Comparison of ENCODE assay signal across 27 mouse cellular contexts in genomic region chr3:67434011-67434410, GRCm38 (mm10). TPM values are rescaled to one million over a fixed set of nuclear protein-coding genes. Genes with fewer than 3 reads are reported as not detected.
DNase-seq lines count a peak whose midpoint lies in the region; ATAC-seq and TF ChIP-seq lines count a peak whose summit lies in the region.
"Had no signal": no experiment of that assay in that cellular context is flagged by ENCODE, and none has a peak within 500 bp of the region (broad histone marks: within the 10 kb centered on the region; RNA-seq: fewer than 3 reads in every experiment).

No protein-coding gene starts in this region.

- H3K4me3 ChIP-seq in kidney, adult 2 months (ENCODE audit: insufficient read depth, low read depth, low read length) = no peak overlapping the region
- no peak overlapping the region for H3K4me3 ChIP-seq in liver, adult 2 months (ENCODE audit: insufficient read depth, low read depth, low read length)
- no peak overlapping the region for H3K4me3 ChIP-seq in liver, embryonic 12.5 days

- H3K79me2 ChIP-seq in liver, adult 2 months (ENCODE audit: control insufficient read depth, insufficient read depth, low read length) = peaks cover 6% of the 10 kb centered on the region; the same call in 1 of the 2 replicates

- H3K27me3 ChIP-seq in kidney, adult 2 months (replicated peaks; ENCODE audit: control insufficient read depth, insufficient read depth, low read length) = no peaks in the 10 kb centered on the region
- H3K27me3 ChIP-seq in liver, adult 2 months (ENCODE audit: control insufficient read depth, insufficient read depth, low read length) = no peaks in the 10 kb centered on the region
- H3K27me3 ChIP-seq in liver, embryonic 12.5 days (replicated peaks) = no peaks in the 10 kb centered on the region
- H3K27me3 ChIP-seq: CH12.LX, Patski had no signal

- no peak for TF ChIP-seq CTCF in kidney, adult 2 months (conservative IDR thresholded peaks at IDR 0.05; ENCODE audit: insufficient read depth, insufficient read length, low read depth, low read length)
- TF ChIP-seq CTCF in liver, adult 2 months (IDR thresholded peaks at IDR 0.05; ENCODE audit: low read depth, low read length) = no peak

- H3K36me3 ChIP-seq in kidney, adult 2 months (ENCODE audit: control insufficient read depth, insufficient read depth, low read length) = no peaks in the 10 kb centered on the region; the same call in 1 of the 2 replicates
- H3K36me3 ChIP-seq in liver, adult 2 months (ENCODE audit: control insufficient read depth, insufficient read depth, low read length) = peaks cover 40% of the 10 kb centered on the region
- H3K36me3 ChIP-seq in liver, embryonic 12.5 days = peaks cover 72% of the 10 kb centered on the region

- H3K4me1 ChIP-seq in kidney, adult 2 months (ENCODE audit: control insufficient read depth, insufficient read depth, low read length) = peaks cover 3% of the 10 kb centered on the region; the same call in 1 of the 2 replicates
- peaks cover 12% of the 10 kb centered on the region for H3K4me1 ChIP-seq in liver, adult 2 months (ENCODE audit: control insufficient read depth, insufficient read depth, low read length)
- H3K4me1 ChIP-seq in liver, embryonic 12.5 days = peaks cover 12% of the 10 kb centered on the region

- DNase-seq in kidney, adult 2 months = peak; percentile 7
- DNase-seq in kidney, postnatal 14 days = no peak
- DNase-seq in kidney, adult 9 months = peak; percentile 20
- no peak for DNase-seq in kidney, postnatal 36 days
- DNase-seq in liver, adult 2 months (ENCODE audit: extremely low read depth, low read depth, low spot score) = peak; percentile 94
- DNase-seq: adrenal gland, adult 2 months; adrenal gland, adult 8-10 months; adrenal gland, postnatal 10 days; adrenal gland, postnatal 14 days; adrenal gland, postnatal 25 days; adrenal gland, postnatal 36 days; B cell, adult 2 months; cerebellum, adult 11 months; cerebellum, adult 11-12 months; cerebellum, adult 18-20 months had no signal

- H3K27ac ChIP-seq in kidney, adult 2 months (ENCODE audit: insufficient read depth, low read depth, low read length) = no peak overlapping the region
- peak overlapping the region; percentile 62 for H3K27ac ChIP-seq in liver, adult 2 months (replicated peaks; ENCODE audit: insufficient read depth, low read depth, low read length)
- no peak overlapping the region for H3K27ac ChIP-seq in liver, embryonic 12.5 days

- H3K9me3 ChIP-seq in liver, embryonic 12.5 days (replicated peaks) = no peaks in the 10 kb centered on the region
- H3K9me3 ChIP-seq: G1E had no signal

- no peak for TF ChIP-seq POLR2A in kidney, adult 2 months (IDR thresholded peaks at IDR 0.05; ENCODE audit: low read depth, low read length)
- TF ChIP-seq POLR2A in liver, adult 2 months (IDR thresholded peaks at IDR 0.05; ENCODE audit: extremely low read depth, insufficient read depth, low read length) = no peak

- no peak overlapping the region for H3K4me2 ChIP-seq in liver, embryonic 12.5 days

- ATAC-seq in liver, embryonic 12.5 days = no peak
- ATAC-seq: activated CD4-positive, CD25-positive, alpha-beta regulatory T cell, adult 4 months; CD4-positive, CD25-positive, alpha-beta regulatory T cell, adult 4 months; Patski had no signal

- H3K9ac ChIP-seq in liver, adult 2 months (ENCODE audit: low read depth, low read length) = no peak overlapping the region
- H3K9ac ChIP-seq in liver, embryonic 12.5 days = no peak overlapping the region

- WGBS in kidney, adult 2 months = 72% methylated on average over 6 of the region's 6 CpGs
- WGBS in liver, adult 2 months = 31% methylated on average over 6 of the region's 6 CpGs
- WGBS in liver, embryonic 12.5 days (ENCODE audit: insufficient replicate concordance) = 83% methylated on average over 6 of the region's 6 CpGs

RNA-seq across cellular contexts. Expression of gene Gfm1, which starts 4.1 kb away (rescaled TPM):
- 37.7 and 55.0 TPM in 2 replicates for polyA plus RNA-seq in kidney, adult 2 months (2012; rRNA removed)
- total RNA-seq in liver, adult 2 months (2014; rRNA removed) = 44.2 and 60.9 TPM in 2 replicates
- polyA plus RNA-seq in liver, adult 2 months (2012; rRNA removed) = 32.6 and 34.0 TPM in 2 replicates
- polyA plus RNA-seq in liver, embryonic 12.5 days (2016; fragmentation: Nextera tagmentation; extraction: Ambion mirVana) = 57.3 and 57.6 TPM in 2 replicates

RNA-seq across cellular contexts. Expression of gene Lxn, which starts 29.7 kb away (rescaled TPM):
- polyA plus RNA-seq in kidney, adult 2 months (2012; rRNA removed) = 25.7 and 34.1 TPM in 2 replicates
- 0.09 and 0.74 TPM in 2 replicates for total RNA-seq in liver, adult 2 months (2014; rRNA removed)
- 2.8 TPM in 2 replicates for polyA plus RNA-seq in liver, adult 2 months (2012; rRNA removed)
- 16.8 and 17.7 TPM in 2 replicates for polyA plus RNA-seq in liver, embryonic 12.5 days (2016; fragmentation: Nextera tagmentation; extraction: Ambion mirVana)
- total RNA-seq: MEL had no signal

RNA-seq across cellular contexts. Expression of gene Gm17402, which starts 59.0 kb away (rescaled TPM):
- not detected in 2 replicates for polyA plus RNA-seq in kidney, adult 2 months (2012; rRNA removed)
- total RNA-seq in liver, adult 2 months (2014; rRNA removed) = not detected in 2 replicates
- not detected in 2 replicates for polyA plus RNA-seq in liver, adult 2 months (2012; rRNA removed)
- polyA plus RNA-seq in liver, embryonic 12.5 days (2016; fragmentation: Nextera tagmentation; extraction: Ambion mirVana) = not detected in 2 replicates
- total RNA-seq: adrenal gland, adult 18-20 months; adrenal gland, adult 2 months; adrenal gland, adult 8-10 months; adrenal gland, postnatal 10 days; adrenal gland, postnatal 14 days; adrenal gland, postnatal 25 days; adrenal gland, postnatal 36 days; adrenal gland, postnatal 4 days; CH12.LX; ES-E14; G1E; MEL had no signal
- polyA plus RNA-seq: activated CD4-positive, CD25-positive, alpha-beta regulatory T cell, adult 4 months; adrenal gland, adult 2 months; brain, embryonic 14.5 days; C2C12; CD4-positive, CD25-positive, alpha-beta regulatory T cell, adult 4 months; G1E; Patski had no signal

Comparison
In these comparisons a context has a peak if more than half of its experiments do, and no peak if none do; other contexts are left out.
1. DNase-seq: peak in kidney, adult 2 months (single experiment), kidney, adult 9 months (single experiment) and liver, adult 2 months (single experiment); none in kidney, postnatal 14 days (single experiment) and kidney, postnatal 36 days (0 of 2).